Mouse (Mus musculus) ES-Bruce4 (cell line): ENCODE results near the gene Stat3. TPM values are rescaled to one million over a fixed set of nuclear protein-coding genes. Genes with fewer than 3 reads are reported as not detected.

Experiments used
- H3K27ac ChIP-seq: 2 replicates; pipeline ENCODE4 v1.5.1; 2012; ENCODE audit warnings: low read length, inconsistent platforms; ENCODE audit not compliant: insufficient read depth
- H3K27me3 ChIP-seq: 2 replicates; pipeline ENCODE4 v1.6.1; 2012; ENCODE audit warnings: mild to moderate bottlenecking, low read length, inconsistent platforms; ENCODE audit not compliant: control insufficient read depth, poor library complexity, insufficient read depth, severe bottlenecking
- H3K36me3 ChIP-seq: 2 replicates; pipeline ENCODE4 v1.6.1; 2012; ENCODE audit warnings: inconsistent platforms, mild to moderate bottlenecking, low read length, moderate library complexity; ENCODE audit not compliant: control insufficient read depth, poor library complexity, insufficient read depth, severe bottlenecking
- H3K4me1 ChIP-seq: one replicate; pipeline ENCODE4 v1.8.1; 2011; ENCODE audit warnings: low read length; ENCODE audit not compliant: control insufficient read depth, insufficient read depth
- H3K4me3 ChIP-seq: 2 replicates; pipeline ENCODE4 v1.5.1; 2011; ENCODE audit warnings: low read depth, mild to moderate bottlenecking, low read length
- H3K9ac ChIP-seq: 2 replicates; pipeline ENCODE4 v1.6.1; 2012; ENCODE audit warnings: low read depth, mild to moderate bottlenecking, inconsistent platforms; ENCODE audit not compliant: poor library complexity, severe bottlenecking
- H3K9me3 ChIP-seq: replicated peaks from 2 replicates; pipeline ENCODE4 v1.6.1; 2012; ENCODE audit warnings: mild to moderate bottlenecking, low read length, inconsistent platforms; ENCODE audit not compliant: control insufficient read depth, poor library complexity, insufficient read depth, severe bottlenecking
- CTCF ChIP-seq: IDR thresholded peaks from one replicate; pipeline ENCODE4 v1.8.1; 2011; ENCODE audit warnings: low read depth, low read length
- EP300 ChIP-seq: IDR thresholded peaks from 2 replicates; pipeline ENCODE4 v1.6.1; 2011; ENCODE audit warnings: low read depth, low read length; ENCODE audit not compliant: insufficient read depth
- POLR2A ChIP-seq: IDR thresholded peaks from one replicate; pipeline ENCODE4 v1.8.1; 2011; ENCODE audit warnings: low read length; ENCODE audit not compliant: insufficient read depth
- polyA plus RNA-seq: library from polyadenylated mRNA; stranded (reverse); fragments of >200 nt; gene quantifications from 2 replicates; pipeline ENCODE4 v1.2.4, GENCODE M21; 2011; ENCODE audit warnings: low read depth; ENCODE audit not compliant: missing spikeins, insufficient read depth, insufficient read length

Gene Stat3
- polyA plus RNA-seq, 1 experiment = 39.8 TPM

- no peaks in the 10 kb centered on the region for H3K9me3 ChIP-seq
- no peak for TF ChIP-seq CTCF
- H3K4me3 ChIP-seq = no peak overlapping the region
- H3K27ac ChIP-seq = no peak overlapping the region
- no peak overlapping the region for H3K9ac ChIP-seq
- no peaks in the 10 kb centered on the region for H3K27me3 ChIP-seq
- no peaks in the 10 kb centered on the region for H3K36me3 ChIP-seq
- H3K4me1 ChIP-seq = peaks cover 5% of the 10 kb centered on the region
These were observed 21.2 kb upstream of the Stat3 start for GRCm38 (mm10) chr11:100960540-100960939.

- Histone ChIP-seq H3K9ac (no peak overlapping the region), H3K27ac (no peak overlapping the region), H3K9me3 (no peaks in the 10 kb centered on the region), H3K4me3 (no peak overlapping the region), H3K27me3 (no peaks in the 10 kb centered on the region), H3K4me1 (peaks cover 5% of the 10 kb centered on the region), H3K36me3 (no peaks in the 10 kb centered on the region)
- TF ChIP-seq CTCF (no peak), EP300 (no peak), POLR2A (no peak)
These were observed 20.5 kb upstream of the Stat3 start for GRCm38 (mm10) chr11:100959826-100960225.

- Histone ChIP-seq H3K9ac (peak overlapping the region; percentile 14), H3K4me1 (peaks cover 3% of the 10 kb centered on the region), H3K9me3 (no peaks in the 10 kb centered on the region), H3K4me3 (peak overlapping the region; percentile 65), H3K27ac (no peak overlapping the region), H3K27me3 (no peaks in the 10 kb centered on the region), H3K36me3 (no peaks in the 10 kb centered on the region)
- TF ChIP-seq CTCF = peak; percentile 30
- TF ChIP-seq POLR2A = no peak
These were observed 20.1 kb upstream of the Stat3 start for GRCm38 (mm10) chr11:100959464-100959810.

GRCm38 (mm10) chr11:100958613-100959463, 19.5 kb upstream of the Stat3 start:
- H3K9ac ChIP-seq = peak overlapping the region; percentile 14
- H3K9me3 ChIP-seq = no peaks in the 10 kb centered on the region
- H3K4me3 ChIP-seq = peak overlapping the region; percentile 65
- H3K36me3 ChIP-seq = no peaks in the 10 kb centered on the region
- TF ChIP-seq CTCF = no peak
- TF ChIP-seq EP300 = no peak
- no peak for TF ChIP-seq POLR2A
- no peak overlapping the region for H3K27ac ChIP-seq
- no peaks in the 10 kb centered on the region for H3K27me3 ChIP-seq
- peaks cover 3% of the 10 kb centered on the region for H3K4me1 ChIP-seq

GRCm38 (mm10) chr11:100957915-100958469, 18.7 kb upstream of the Stat3 start:
- Histone ChIP-seq H3K27me3 (no peaks in the 10 kb centered on the region), H3K9ac (0 out of 2 replicates have a peak overlapping the region, but pooled peaks have one; percentile 14), H3K4me1 (no peaks in the 10 kb centered on the region), H3K36me3 (no peaks in the 10 kb centered on the region), H3K27ac (no peak overlapping the region), H3K9me3 (no peaks in the 10 kb centered on the region), H3K4me3 (no peak overlapping the region)
- TF ChIP-seq CTCF (no peak), POLR2A (no peak), EP300 (no peak)

- Histone ChIP-seq H3K4me1 (no peaks in the 10 kb centered on the region), H3K9ac (no peak overlapping the region), H3K9me3 (no peaks in the 10 kb centered on the region), H3K4me3 (no peak overlapping the region), H3K27me3 (no peaks in the 10 kb centered on the region), H3K27ac (no peak overlapping the region), H3K36me3 (no peaks in the 10 kb centered on the region)
- no peak for TF ChIP-seq EP300
- peak; percentile 84 for TF ChIP-seq CTCF
These were observed 17.9 kb upstream of the Stat3 start for GRCm38 (mm10) chr11:100957244-100957643.
